ENCODE assay signal across 9 mouse cellular contexts in genomic region chr2:75792377-75793203, GRCm38 (mm10). TPM values are rescaled to one million over a fixed set of nuclear protein-coding genes. Genes with fewer than 3 reads are reported as not detected.
DNase-seq lines count a peak whose midpoint lies in the region; ATAC-seq and TF ChIP-seq lines count a peak whose summit lies in the region.
"Had no signal": no experiment of that assay in that cellular context is flagged by ENCODE, and none has a peak within 500 bp of the region (broad histone marks: within the 10 kb centered on the region; RNA-seq: fewer than 3 reads in every experiment).

No protein-coding gene starts in this region.

- 50% methylated on average over 12 of the region's 12 CpGs for WGBS in embryonic facial prominence, embryonic 10.5 days
- 65% methylated on average over 12 of the region's 12 CpGs for WGBS in hindbrain, postnatal 0 days

- peak overlapping the region; percentile 72 for H3K27ac ChIP-seq in embryonic facial prominence, embryonic 10.5 days (replicated peaks)
- H3K27ac ChIP-seq in hindbrain, postnatal 0 days, result no peak overlapping the region
- H3K27ac ChIP-seq: lung, embryonic 15.5 days had no signal

- H3K9ac ChIP-seq in hindbrain, postnatal 0 days (replicated peaks; ENCODE audit: low read length), result no peak overlapping the region
- H3K9ac ChIP-seq: lung, embryonic 15.5 days had no signal

- H3K27me3 ChIP-seq in embryonic facial prominence, embryonic 10.5 days (replicated peaks; ENCODE audit: low read depth, poor library complexity, severe bottlenecking), result no peaks in the 10 kb centered on the region
- H3K27me3 ChIP-seq in hindbrain, postnatal 0 days (ENCODE audit: insufficient read depth, low read length), result no peaks in the 10 kb centered on the region
- H3K27me3 ChIP-seq: lung, embryonic 15.5 days had no signal

- H3K9me3 ChIP-seq in embryonic facial prominence, embryonic 10.5 days, result no peaks in the 10 kb centered on the region
- H3K9me3 ChIP-seq in hindbrain, postnatal 0 days (ENCODE audit: low read length), result no peaks in the 10 kb centered on the region
- H3K9me3 ChIP-seq: lung, embryonic 15.5 days had no signal

- peak; percentile 25 for DNase-seq in ovary, postnatal 36 days (ENCODE audit: low spot score)
- DNase-seq in ovary, postnatal 10 days (ENCODE audit: low spot score), result no peak
- DNase-seq in embryonic facial prominence, embryonic 10.5 days (ENCODE audit: low spot score), result peak; percentile 58
- peak; percentile 52 to 72 for DNase-seq in kidney, postnatal 4 days
- peak; percentile 68 for DNase-seq in naive thymus-derived CD4-positive, alpha-beta T cell, adult 2 months (ENCODE audit: low read depth)
- DNase-seq in cerebellum, postnatal 36 days, result no peak
- no peak for DNase-seq in hindbrain, postnatal 0 days (ENCODE audit: low spot score)
- no peak for DNase-seq in Muller cell, postnatal 12 days (ENCODE audit: inconsistent ontology term)

- TF ChIP-seq CTCF in hindbrain, postnatal 0 days (IDR thresholded peaks at IDR 0.05; ENCODE audit: low read depth), result no peak

- H3K36me3 ChIP-seq in embryonic facial prominence, embryonic 10.5 days (replicated peaks), result no peaks in the 10 kb centered on the region
- H3K36me3 ChIP-seq in hindbrain, postnatal 0 days (ENCODE audit: insufficient read depth, low read length), result no peaks in the 10 kb centered on the region
- H3K36me3 ChIP-seq: lung, embryonic 15.5 days had no signal

- no peak overlapping the region for H3K4me2 ChIP-seq in hindbrain, postnatal 0 days (ENCODE audit: low read depth, low read length)

- peaks cover 32% of the 10 kb centered on the region for H3K4me1 ChIP-seq in embryonic facial prominence, embryonic 10.5 days
- H3K4me1 ChIP-seq in hindbrain, postnatal 0 days (ENCODE audit: insufficient read depth, low read length), result no peaks in the 10 kb centered on the region

- H3K4me3 ChIP-seq in embryonic facial prominence, embryonic 10.5 days, result no peak overlapping the region
- no peak overlapping the region for H3K4me3 ChIP-seq in hindbrain, postnatal 0 days (ENCODE audit: low read length)
- H3K4me3 ChIP-seq: lung, embryonic 15.5 days had no signal

- ATAC-seq in hindbrain, postnatal 0 days, result no peak

RNA-seq across cellular contexts. Expression of gene Agps, which starts 39.4 kb away (rescaled TPM):
- 48.7 and 52.4 TPM in 2 replicates for polyA plus RNA-seq in embryonic facial prominence, embryonic 10.5 days (2016; fragmentation: Nextera tagmentation; extraction: Ambion mirVana)
- total RNA-seq in hindbrain, postnatal 0 days (2014; rRNA removed), result 32.7 and 40.0 TPM in 2 replicates
- polyA plus RNA-seq in hindbrain, postnatal 0 days (2015; fragmentation: Nextera tagmentation; extraction: Ambion mirVana), result 17.1 and 17.8 TPM in 2 replicates

Comparison
In these comparisons a context has a peak if more than half of its experiments do, and no peak if none do; other contexts are left out.
1. DNase-seq: peak in ovary, postnatal 36 days (single experiment), embryonic facial prominence, embryonic 10.5 days (single experiment), kidney, postnatal 4 days (2 of 2) and naive thymus-derived CD4-positive, alpha-beta T cell, adult 2 months (single experiment); none in ovary, postnatal 10 days (single experiment), cerebellum, postnatal 36 days (0 of 2), hindbrain, postnatal 0 days (single experiment) and Muller cell, postnatal 12 days (single experiment).